Mouse (Mus musculus): ENCODE results near the gene Olfr1276. TPM values are rescaled to one million over a fixed set of nuclear protein-coding genes. Genes with fewer than 3 reads are reported as not detected.

Olfr1276 gene
- polyA plus RNA-seq (2014; fragmentation: Illumina TruSeq; extraction: RNeasy Lipid Tissue Mini Kit (QIAGEN cat#74804); ENCODE audit: low replicate concordance), result not detected

GRCm38 (mm10) chr2:111254216-111254615 is at the start of gene Olfr1276:
Gene Olfr1276 (plus strand): TSS chr2:111254516.

GRCm38 (mm10) chr2:111229502-111229901 is 24.8 kb upstream of the Olfr1276 start, which contains the start of gene 4930430A15Rik:
Gene 4930430A15Rik (minus strand): TSS chr2:111229602.

DNA sequence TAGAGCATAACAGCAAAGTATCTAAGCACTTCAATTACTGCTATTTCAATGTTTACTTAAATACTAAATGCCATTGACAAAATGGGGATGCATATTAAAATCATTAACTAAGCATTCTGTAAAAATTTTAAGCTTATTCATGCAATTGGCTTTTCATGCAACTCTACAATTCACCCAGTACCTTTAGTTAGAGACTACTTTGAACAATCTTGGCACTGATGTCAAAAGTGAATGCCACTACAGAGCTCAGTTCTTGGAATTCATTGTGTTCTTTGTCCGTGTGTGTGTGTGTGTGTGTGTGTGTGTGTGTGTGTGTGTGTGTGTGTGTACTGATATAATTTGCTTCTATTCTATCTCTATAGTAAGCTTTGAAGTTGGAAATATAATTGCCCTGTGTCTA is 19.1 kb upstream of the Olfr1276 start, which contains the start of gene Olfr1275:
TSS of gene Olfr1275 (minus strand) at position 101 of the 400 bp plus-strand sequence.

DNA sequence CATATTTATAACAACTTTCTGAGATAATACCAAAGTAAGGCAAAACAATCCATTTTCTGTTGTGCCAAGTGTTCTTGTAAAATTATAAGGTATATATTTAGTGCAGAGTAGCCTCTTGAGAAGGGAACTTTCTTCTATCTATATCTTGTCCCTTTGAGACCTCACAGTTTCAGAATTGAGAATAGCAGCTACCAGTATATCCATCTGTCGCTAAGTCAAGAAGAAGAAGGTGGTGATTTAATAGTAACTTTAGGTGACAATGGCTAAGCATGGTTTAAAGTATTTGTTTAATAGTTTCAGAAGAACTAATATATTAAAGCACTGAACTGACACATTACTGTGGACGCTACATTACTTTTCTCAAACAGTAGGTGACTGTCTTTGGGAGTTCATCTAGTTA is 19.7 kb downstream of the Olfr1276 start, which contains the start of gene Olfr1277:
TSS of gene Olfr1277 (minus strand) at position 101 of the 400 bp plus-strand sequence.

DNA sequence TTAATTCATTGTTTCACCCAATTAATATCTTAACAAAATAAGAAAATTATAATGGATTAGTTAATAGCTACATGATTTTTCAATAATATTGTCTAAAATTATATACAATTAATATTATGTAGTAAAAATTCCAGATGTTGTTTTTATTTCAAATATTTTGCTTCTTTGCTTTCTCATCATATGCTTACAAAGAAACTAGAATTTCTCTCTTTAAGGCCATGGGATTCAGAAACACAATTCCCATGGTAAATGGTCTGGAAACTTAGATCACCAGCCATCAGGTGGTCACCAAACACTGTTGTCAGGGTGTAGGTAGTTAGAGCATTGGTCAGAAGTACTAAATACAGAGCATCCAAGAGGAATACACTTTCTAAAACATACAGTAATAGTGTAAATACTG is 35.5 kb downstream of the Olfr1276 start, which contains the start of gene Olfr1278:
TSS of gene Olfr1278 (plus strand) at position 301 of the 400 bp plus-strand sequence.

GRCm38 (mm10) chr2:111300374-111300773 is 46.1 kb downstream of the Olfr1276 start, which contains the start of gene Olfr1279:
Gene Olfr1279 (plus strand): TSS chr2:111300635.

Other genes starting within 250 kb of the Olfr1276 start
- gene Gm13941, start 148.5 kb upstream of the Olfr1276 start, polyA plus RNA-seq (2014; fragmentation: Illumina TruSeq; extraction: RNeasy Lipid Tissue Mini Kit (QIAGEN cat#74804); ENCODE audit: low replicate concordance), result not detected
- gene Gm15130, start 101.6 kb upstream of the Olfr1276 start, polyA plus RNA-seq (2014; fragmentation: Illumina TruSeq; extraction: RNeasy Lipid Tissue Mini Kit (QIAGEN cat#74804); ENCODE audit: low replicate concordance), result not detected
- not detected for gene 4930430A15Rik, start 24.9 kb upstream of the Olfr1276 start, polyA plus RNA-seq (2014; fragmentation: Illumina TruSeq; extraction: RNeasy Lipid Tissue Mini Kit (QIAGEN cat#74804); ENCODE audit: low replicate concordance)
- not detected for gene Olfr1275, start 19.2 kb upstream of the Olfr1276 start, polyA plus RNA-seq (2014; fragmentation: Illumina TruSeq; extraction: RNeasy Lipid Tissue Mini Kit (QIAGEN cat#74804); ENCODE audit: low replicate concordance)
- not detected for gene Olfr1277, start 19.6 kb downstream of the Olfr1276 start, polyA plus RNA-seq (2014; fragmentation: Illumina TruSeq; extraction: RNeasy Lipid Tissue Mini Kit (QIAGEN cat#74804); ENCODE audit: low replicate concordance)
- not detected for gene Olfr1278, start 35.6 kb downstream of the Olfr1276 start, polyA plus RNA-seq (2014; fragmentation: Illumina TruSeq; extraction: RNeasy Lipid Tissue Mini Kit (QIAGEN cat#74804); ENCODE audit: low replicate concordance)
- not detected for gene Olfr1279, start 46.1 kb downstream of the Olfr1276 start, polyA plus RNA-seq (2014; fragmentation: Illumina TruSeq; extraction: RNeasy Lipid Tissue Mini Kit (QIAGEN cat#74804); ENCODE audit: low replicate concordance)
- gene Olfr1280, start 59.5 kb downstream of the Olfr1276 start, polyA plus RNA-seq (2014; fragmentation: Illumina TruSeq; extraction: RNeasy Lipid Tissue Mini Kit (QIAGEN cat#74804); ENCODE audit: low replicate concordance), result not detected
- not detected for gene Olfr1281, start 72.0 kb downstream of the Olfr1276 start, polyA plus RNA-seq (2014; fragmentation: Illumina TruSeq; extraction: RNeasy Lipid Tissue Mini Kit (QIAGEN cat#74804); ENCODE audit: low replicate concordance)
- gene Olfr1282, start 81.6 kb downstream of the Olfr1276 start, polyA plus RNA-seq (2014; fragmentation: Illumina TruSeq; extraction: RNeasy Lipid Tissue Mini Kit (QIAGEN cat#74804); ENCODE audit: low replicate concordance), result not detected
- not detected for gene Olfr1283, start 112.3 kb downstream of the Olfr1276 start, polyA plus RNA-seq (2014; fragmentation: Illumina TruSeq; extraction: RNeasy Lipid Tissue Mini Kit (QIAGEN cat#74804); ENCODE audit: low replicate concordance)
- gene Olfr1284, start 121.0 kb downstream of the Olfr1276 start, polyA plus RNA-seq (2014; fragmentation: Illumina TruSeq; extraction: RNeasy Lipid Tissue Mini Kit (QIAGEN cat#74804); ENCODE audit: low replicate concordance), result not detected
- not detected for gene Olfr1286, start 168.6 kb downstream of the Olfr1276 start, polyA plus RNA-seq (2014; fragmentation: Illumina TruSeq; extraction: RNeasy Lipid Tissue Mini Kit (QIAGEN cat#74804); ENCODE audit: low replicate concordance)
- gene Olfr1287, start 194.6 kb downstream of the Olfr1276 start, polyA plus RNA-seq (2014; fragmentation: Illumina TruSeq; extraction: RNeasy Lipid Tissue Mini Kit (QIAGEN cat#74804); ENCODE audit: low replicate concordance), result not detected
- not detected for gene Olfr1288, start 219.6 kb downstream of the Olfr1276 start, polyA plus RNA-seq (2014; fragmentation: Illumina TruSeq; extraction: RNeasy Lipid Tissue Mini Kit (QIAGEN cat#74804); ENCODE audit: low replicate concordance)
- not detected for gene Olfr1289, start 226.3 kb downstream of the Olfr1276 start, polyA plus RNA-seq (2014; fragmentation: Illumina TruSeq; extraction: RNeasy Lipid Tissue Mini Kit (QIAGEN cat#74804); ENCODE audit: low replicate concordance)
- gene Olfr1290, start 239.3 kb downstream of the Olfr1276 start, polyA plus RNA-seq (2014; fragmentation: Illumina TruSeq; extraction: RNeasy Lipid Tissue Mini Kit (QIAGEN cat#74804); ENCODE audit: low replicate concordance), result not detected
- gene Olfr1291-ps1, start 242.7 kb downstream of the Olfr1276 start, polyA plus RNA-seq (2014; fragmentation: Illumina TruSeq; extraction: RNeasy Lipid Tissue Mini Kit (QIAGEN cat#74804); ENCODE audit: low replicate concordance), result not detected

Data from small intestine, adult 10 weeks (tissue).